In genomic region chr11:75781919-75782318, GRCm38 (mm10) we compare ENCODE assay signal across 8 mouse cellular contexts. TPM values are rescaled to one million over a fixed set of nuclear protein-coding genes. Genes with fewer than 3 reads are reported as not detected.
DNase-seq lines count a peak whose midpoint lies in the region; ATAC-seq and TF ChIP-seq lines count a peak whose summit lies in the region.

No protein-coding gene starts in this region.

- no peaks in the 10 kb centered on the region for H3K9me3 ChIP-seq in liver, embryonic 11.5 days (ENCODE audit: control insufficient read depth, low read length)
- H3K9me3 ChIP-seq in forebrain, postnatal 0 days (ENCODE audit: low read length): no peaks in the 10 kb centered on the region
- H3K9me3 ChIP-seq in limb, embryonic 10.5 days (replicated peaks): no peaks in the 10 kb centered on the region

- peak; percentile 33 for DNase-seq in liver, adult 2 months (ENCODE audit: extremely low read depth, low read depth, low spot score)
- DNase-seq in liver, embryonic 11.5 days (ENCODE audit: low spot score): no peak
- peak; percentile 82 for DNase-seq in forebrain, postnatal 0 days
- DNase-seq in induced T-regulatory cell, adult 2 months (ENCODE audit: low read depth): peak; percentile 67
- DNase-seq in limb, embryonic 10.5 days (ENCODE audit: low spot score): peak; percentile 78
- DNase-seq in neural tube, embryonic 10.5 days (ENCODE audit: extremely low spot score, low spot score): peak; percentile 72
- DNase-seq in thymus, postnatal 0 days (ENCODE audit: low spot score): peak; percentile 49

- TF ChIP-seq POLR2A in liver, adult 2 months (IDR thresholded peaks at IDR 0.05; ENCODE audit: extremely low read depth, insufficient read depth, low read length): no peak

- no peaks in the 10 kb centered on the region for H3K36me3 ChIP-seq in liver, adult 2 months (ENCODE audit: control insufficient read depth, insufficient read depth, low read length)
- H3K36me3 ChIP-seq in liver, embryonic 11.5 days (ENCODE audit: control insufficient read depth, insufficient read depth, low read length): no peaks in the 10 kb centered on the region
- H3K36me3 ChIP-seq in forebrain, postnatal 0 days (ENCODE audit: insufficient read depth): 0 out of 2 replicates have a peak, but pooled peaks cover 3% of the 10 kb centered on the region
- H3K36me3 ChIP-seq in limb, embryonic 10.5 days: no peaks in the 10 kb centered on the region

- no peak for ATAC-seq in liver, embryonic 11.5 days (replicated peaks; ENCODE audit: low FRiP score)
- ATAC-seq in cerebellum, adult (ENCODE audit: insufficient number of reproducible peaks, low FRiP score, low TSS enrichment): peak; percentile 55; the same call in 1 of the 2 replicates
- ATAC-seq in forebrain, postnatal 0 days: peak; percentile 69

- no peak overlapping the region for H3K27ac ChIP-seq in liver, adult 2 months (replicated peaks; ENCODE audit: insufficient read depth, low read depth, low read length)
- no peak overlapping the region for H3K27ac ChIP-seq in liver, embryonic 11.5 days (ENCODE audit: low read depth, low read length)
- no peak overlapping the region for H3K27ac ChIP-seq in forebrain, postnatal 0 days (ENCODE audit: low read depth, low read length)
- no peak overlapping the region for H3K27ac ChIP-seq in limb, embryonic 10.5 days

- H3K79me2 ChIP-seq in liver, adult 2 months (ENCODE audit: control insufficient read depth, insufficient read depth, low read length): no peaks in the 10 kb centered on the region

- H3K4me3 ChIP-seq in liver, adult 2 months (ENCODE audit: insufficient read depth, low read depth, low read length): no peak overlapping the region
- no peak overlapping the region for H3K4me3 ChIP-seq in liver, embryonic 11.5 days (ENCODE audit: low read depth, low read length)
- no peak overlapping the region for H3K4me3 ChIP-seq in forebrain, postnatal 0 days (ENCODE audit: low read depth, low read length)
- no peak overlapping the region for H3K4me3 ChIP-seq in limb, embryonic 10.5 days

- TF ChIP-seq CTCF in liver, adult 2 months (IDR thresholded peaks at IDR 0.05; ENCODE audit: low read depth, low read length): peak; percentile 82
- peak; percentile 95 for TF ChIP-seq CTCF in forebrain, postnatal 0 days (IDR thresholded peaks at IDR 0.05; ENCODE audit: low read depth)

- H3K27me3 ChIP-seq in liver, adult 2 months (ENCODE audit: control insufficient read depth, insufficient read depth, low read length): no peaks in the 10 kb centered on the region
- peaks cover 3% of the 10 kb centered on the region; the same call in 1 of the 2 replicates for H3K27me3 ChIP-seq in liver, embryonic 11.5 days (replicated peaks; ENCODE audit: control insufficient read depth, insufficient read depth, low read length)
- H3K27me3 ChIP-seq in forebrain, postnatal 0 days (ENCODE audit: insufficient read depth, low read length): no peaks in the 10 kb centered on the region
- peaks cover 3% of the 10 kb centered on the region; the same call in 1 of the 2 replicates for H3K27me3 ChIP-seq in limb, embryonic 10.5 days (ENCODE audit: low read depth, poor library complexity, severe bottlenecking)

- H3K9ac ChIP-seq in liver, adult 2 months (ENCODE audit: low read depth, low read length): no peak overlapping the region
- no peak overlapping the region for H3K9ac ChIP-seq in liver, embryonic 11.5 days (ENCODE audit: low read depth, low read length)
- no peak overlapping the region for H3K9ac ChIP-seq in forebrain, postnatal 0 days

- no peak overlapping the region for H3K4me2 ChIP-seq in liver, embryonic 11.5 days
- H3K4me2 ChIP-seq in forebrain, postnatal 0 days (ENCODE audit: low read depth): no peak overlapping the region

- H3K4me1 ChIP-seq in liver, adult 2 months (ENCODE audit: control insufficient read depth, insufficient read depth, low read length): no peaks in the 10 kb centered on the region
- H3K4me1 ChIP-seq in liver, embryonic 11.5 days (replicated peaks; ENCODE audit: control insufficient read depth, insufficient read depth, low read length): no peaks in the 10 kb centered on the region
- no peaks in the 10 kb centered on the region for H3K4me1 ChIP-seq in forebrain, postnatal 0 days (ENCODE audit: insufficient read depth)
- H3K4me1 ChIP-seq in limb, embryonic 10.5 days: no peaks in the 10 kb centered on the region

- WGBS in liver, adult 2 months: 25% methylated on average over 6 of the region's 6 CpGs
- WGBS in liver, embryonic 11.5 days: 24% methylated on average over 6 of the region's 6 CpGs
- WGBS in forebrain, postnatal 0 days: 24% methylated on average over 6 of the region's 6 CpGs
- 24% methylated on average over 6 of the region's 6 CpGs for WGBS in limb, embryonic 10.5 days

RNA-seq across cellular contexts. Expression of gene Doc2b, which starts 13.9 kb away (rescaled TPM):
- total RNA-seq in liver, adult 2 months (2014; rRNA removed): 0.09 and 0.13 TPM in 2 replicates
- polyA plus RNA-seq in liver, adult 2 months (2012; rRNA removed): 0.05 and 0.07 TPM in 2 replicates
- polyA plus RNA-seq in liver, embryonic 11.5 days (2014; fragmentation: Nextera tagmentation; extraction: Ambion mirVana): 0.10 and 0.40 TPM in 2 replicates
- 13.3 and 16.2 TPM in 2 replicates for total RNA-seq in forebrain, postnatal 0 days (2014; rRNA removed)
- polyA plus RNA-seq in forebrain, postnatal 0 days (2015; fragmentation: Nextera tagmentation; extraction: Ambion mirVana): 3.5 and 5.3 TPM in 2 replicates
- polyA plus RNA-seq in limb, embryonic 10.5 days (2016; fragmentation: Nextera tagmentation; extraction: Ambion mirVana): 0.06 and 0.20 TPM in 2 replicates
- polyA plus RNA-seq in thymus, postnatal 0 days (2015; fragmentation: Nextera tagmentation; extraction: Ambion mirVana): 0.33 TPM in 2 replicates

RNA-seq across cellular contexts. Expression of gene Ywhae, which starts 49.2 kb away (rescaled TPM):
- 74.6 and 87.7 TPM in 2 replicates for total RNA-seq in liver, adult 2 months (2014; rRNA removed)
- 90.7 and 96.7 TPM in 2 replicates for polyA plus RNA-seq in liver, adult 2 months (2012; rRNA removed)
- polyA plus RNA-seq in liver, embryonic 11.5 days (2014; fragmentation: Nextera tagmentation; extraction: Ambion mirVana): 710 and 755 TPM in 2 replicates
- 309 and 330 TPM in 2 replicates for total RNA-seq in forebrain, postnatal 0 days (2014; rRNA removed)
- 1,517 and 1,700 TPM in 2 replicates for polyA plus RNA-seq in forebrain, postnatal 0 days (2015; fragmentation: Nextera tagmentation; extraction: Ambion mirVana)
- 1,115 and 1,137 TPM in 2 replicates for polyA plus RNA-seq in limb, embryonic 10.5 days (2016; fragmentation: Nextera tagmentation; extraction: Ambion mirVana)
- polyA plus RNA-seq in thymus, postnatal 0 days (2015; fragmentation: Nextera tagmentation; extraction: Ambion mirVana): 669 and 689 TPM in 2 replicates
